Mouse (Mus musculus) neural tube, embryonic 11.5 days (tissue): ENCODE measurements around the gene Slc34a2. TPM values are rescaled to one million over a fixed set of nuclear protein-coding genes. Genes with fewer than 3 reads are reported as not detected.

ENCODE experiments used
- ATAC-seq: fragments of 200-750 bp; cut with Nextera tagmentation; 2 replicates; pipeline ENCODE4 v1.8.0; 2017; ENCODE audit warnings: moderate number of reproducible peaks, mild to moderate bottlenecking, moderate TSS enrichment, moderate library complexity; ENCODE audit not compliant: insufficient read depth, low FRiP score, low TSS enrichment
- DNase-seq: peaks from one replicate; pipeline ENCODE4 v3.0.0-alpha.2; 2015; ENCODE audit warnings: low spot score
- H3K27ac ChIP-seq: fragments of 300-500 bp; sonication (generic); 2 replicates; pipeline ENCODE4 v1.5.1; 2014; ENCODE audit warnings: low read depth, mild to moderate bottlenecking, low read length
- H3K27me3 ChIP-seq: fragments of 300-500 bp; sonication (generic); 2 replicates; pipeline ENCODE4 v1.6.1; 2014; ENCODE audit warnings: mild to moderate bottlenecking, low read length, mixed read lengths; ENCODE audit not compliant: control insufficient read depth, insufficient read depth
- H3K36me3 ChIP-seq: fragments of 300-500 bp; sonication (generic); 2 replicates; pipeline ENCODE4 v1.6.1; 2014; ENCODE audit warnings: mild to moderate bottlenecking, low read length, moderate library complexity, mixed read lengths; ENCODE audit not compliant: control insufficient read depth, insufficient read depth
- H3K4me1 ChIP-seq: fragments of 300-500 bp; sonication (generic); 2 replicates; pipeline ENCODE4 v1.6.1; 2014; ENCODE audit warnings: low read length, mixed read lengths; ENCODE audit not compliant: control insufficient read depth, insufficient read depth
- H3K4me2 ChIP-seq: fragments of 300-500 bp; sonication (generic); 2 replicates; pipeline ENCODE4 v1.6.1; 2014; ENCODE audit warnings: low read depth, mild to moderate bottlenecking, moderate library complexity
- H3K4me3 ChIP-seq: fragments of 300-500 bp; sonication (generic); 2 replicates; pipeline ENCODE4 v1.5.1; 2014; ENCODE audit warnings: low read depth, low read length
- H3K9ac ChIP-seq: fragments of 300-500 bp; sonication (generic); 2 replicates; pipeline ENCODE4 v1.6.1; 2014; ENCODE audit warnings: mild to moderate bottlenecking, low read length
- H3K9me3 ChIP-seq: fragments of 300-500 bp; sonication (generic); 2 replicates; pipeline ENCODE4 v1.6.1; 2016; ENCODE audit warnings: low read length; ENCODE audit not compliant: control insufficient read depth
- WGBS: fragments of 180-500 bp; shearing (Covaris S2); extraction: QIAGEN DNeasy Blood & Tissue Kit; methylation state at CpG from one replicate; pipeline ENCODE4 v1.1.7; 2014; 5-methylcytosine and 5-hydroxymethylcytosine counted together
- polyA plus RNA-seq: library from polyadenylated mRNA; unstranded; fragments of >200 nt; fragmentation: Nextera tagmentation; extraction: Ambion mirVana; gene quantifications from 2 replicates; pipeline ENCODE4 v1.2.1, GENCODE M21; 2014

Gene Slc34a2
- polyA plus RNA-seq, 1 experiment from 2014 or later, result not detected

- WGBS, result 83% methylated on average over 5 of the region's 5 CpGs
- DNase-seq, result no peak
- no peak overlapping the region for H3K4me2 ChIP-seq
Observed at GRCm38 (mm10) chr5:53111036-53111435, 73.2 kb downstream of the Slc34a2 start.

GRCm38 (mm10) chr5:53112942-53113341, 75.1 kb downstream of the Slc34a2 start:
- WGBS, result 78% methylated on average over 5 of the region's 5 CpGs
- H3K9ac ChIP-seq, result no peak overlapping the region
- no peaks in the 10 kb centered on the region for H3K36me3 ChIP-seq
- no peaks in the 10 kb centered on the region for H3K27me3 ChIP-seq
- H3K4me3 ChIP-seq, result no peak overlapping the region
- H3K27ac ChIP-seq, result no peak overlapping the region
- no peak overlapping the region for H3K4me2 ChIP-seq
- DNase-seq (no peak), ATAC-seq (no peak)
- H3K4me1 ChIP-seq, result no peaks in the 10 kb centered on the region
- no peaks in the 10 kb centered on the region for H3K9me3 ChIP-seq

More at GRCm38 (mm10) chr5:53111036-53111435, 73.2 kb downstream of the Slc34a2 start:
- ATAC-seq, result no peak
- H3K27me3 ChIP-seq, result no peaks in the 10 kb centered on the region
- H3K4me1 ChIP-seq, result no peaks in the 10 kb centered on the region
- H3K4me3 ChIP-seq, result no peak overlapping the region
- no peak overlapping the region for H3K27ac ChIP-seq
- H3K9ac ChIP-seq, result no peak overlapping the region
- no peaks in the 10 kb centered on the region for H3K36me3 ChIP-seq
- no peaks in the 10 kb centered on the region for H3K9me3 ChIP-seq

GRCm38 (mm10) chr5:53114616-53115267, 76.9 kb downstream of the Slc34a2 start:
- H3K36me3 ChIP-seq, result no peaks in the 10 kb centered on the region
- no peak overlapping the region for H3K27ac ChIP-seq
- WGBS, result 57% methylated on average over 12 of the region's 12 CpGs
- DNase-seq (peak; percentile 38), ATAC-seq (peak; percentile 58)
- no peaks in the 10 kb centered on the region for H3K27me3 ChIP-seq
- H3K4me3 ChIP-seq, result no peak overlapping the region
- H3K4me1 ChIP-seq, result no peaks in the 10 kb centered on the region
- H3K9ac ChIP-seq, result no peak overlapping the region
- no peaks in the 10 kb centered on the region for H3K9me3 ChIP-seq
- no peak overlapping the region for H3K4me2 ChIP-seq

GRCm38 (mm10) chr5:53118212-53118611, 80.3 kb downstream of the Slc34a2 start:
- DNase-seq (no peak), ATAC-seq (no peak)
- Histone ChIP-seq H3K9me3 (no peaks in the 10 kb centered on the region), H3K4me1 (no peaks in the 10 kb centered on the region), H3K9ac (no peak overlapping the region), H3K4me2 (no peak overlapping the region), H3K27me3 (no peaks in the 10 kb centered on the region), H3K36me3 (no peaks in the 10 kb centered on the region), H3K27ac (no peak overlapping the region), H3K4me3 (no peak overlapping the region)
- 92% methylated on average over 8 of the region's 8 CpGs for WGBS

DNA sequence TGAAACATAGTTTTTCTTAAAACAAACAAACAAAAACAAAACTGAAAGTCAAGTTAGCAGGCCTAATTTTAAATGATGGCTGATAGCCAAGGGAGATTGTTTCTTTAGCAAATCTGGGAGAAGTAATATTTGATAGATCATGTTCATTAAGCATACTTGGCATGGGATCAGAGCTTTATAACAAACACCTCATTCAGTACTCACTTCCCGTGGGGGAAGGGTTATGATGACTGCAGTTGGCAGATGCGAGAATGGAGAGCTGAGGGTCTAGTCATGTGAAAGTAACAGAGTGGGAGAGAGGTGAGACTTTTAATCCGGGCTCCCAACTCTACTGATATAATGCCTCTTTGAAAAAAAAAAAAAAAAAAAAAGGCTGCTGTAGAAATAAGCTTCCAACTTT, 81.8 kb downstream of the Slc34a2 start:
- Histone ChIP-seq H3K27ac (no peak overlapping the region), H3K27me3 (no peaks in the 10 kb centered on the region), H3K4me3 (no peak overlapping the region), H3K36me3 (no peaks in the 10 kb centered on the region), H3K4me1 (no peaks in the 10 kb centered on the region), H3K9ac (no peak overlapping the region), H3K4me2 (no peak overlapping the region), H3K9me3 (no peaks in the 10 kb centered on the region)
- DNase-seq (no peak), ATAC-seq (no peak)
- 68% methylated on average over 3 of the region's 3 CpGs for WGBS

Other genes starting within 250 kb of the Slc34a2 start
- 137 and 141 TPM in 2 replicates for gene Anapc4, start 204.1 kb upstream of the Slc34a2 start, polyA plus RNA-seq
- 2.9 and 3.4 TPM in 2 replicates for gene Sel1l3, start 175.8 kb downstream of the Slc34a2 start, polyA plus RNA-seq
- gene Smim20, start 229.0 kb downstream of the Slc34a2 start, polyA plus RNA-seq, result 59.5 and 71.8 TPM in 2 replicates